Mouse (Mus musculus) layer of hippocampus, adult 8-10 months (tissue): ENCODE measurements around the gene Orai2. TPM values are rescaled to one million over a fixed set of nuclear protein-coding genes. Genes with fewer than 3 reads are reported as not detected.
A peak's percentile ranks its signal among the peaks of the same experiment; 100 is the strongest.
"Not testable (repeated sequence)": the region's sequence is repeated elsewhere in the genome, so short reads cannot be mapped to it uniquely, and the experiment has no call there.

Experiments
- DNase-seq, 2 experiments: peaks; one replicate each; pipeline ENCODE4 v3.0.0; 2022; ENCODE audit warnings: low spot score in 2 of 2
- microRNA-seq, 2 experiments: library from miRNA; unstranded; fragments of <30 nt; microRNA quantifications; one replicate each; pipeline ENCODE4 v1.2.0; 2022
- total RNA-seq, 4 experiments: library from RNA; stranded (reverse); gene quantifications; 2 replicates each; pipeline ENCODE4 v1.2.4; 2022

Gene Orai2
- total RNA-seq, 4 experiments from 2014 or later = 106 to 122 (median 118) TPM

- no peak for DNase-seq
Measured at GRCm38 (mm10) chr5:136137658-136138274, 32.7 kb downstream of the Orai2 start.

- DNase-seq = no peak
Measured at GRCm38 (mm10) chr5:136136292-136136990, 34.1 kb downstream of the Orai2 start.

- DNase-seq = peak; percentile 93 to 96
Measured at GRCm38 (mm10) chr5:136135571-136136291, 34.8 kb downstream of the Orai2 start, which contains the start of the genes Lrwd1 and Alkbh4. Lrwd1 (minus strand) TSS chr5:136136074. Alkbh4 (plus strand) TSS chr5:136136146.

- no peak for DNase-seq
Measured at GRCm38 (mm10) chr5:136122165-136122564, 48.3 kb downstream of the Orai2 start.

- DNase-seq = no peak
Measured at GRCm38 (mm10) chr5:136116784-136117112, 53.8 kb downstream of the Orai2 start.

GRCm38 (mm10) chr5:136115891-136116783, 54.4 kb downstream of the Orai2 start, which contains the start of gene Polr2j:
Polr2j (plus strand) TSS chr5:136116631.
- peak; percentile 93 to 98 for DNase-seq

GRCm38 (mm10) chr5:136113546-136113945, 57.0 kb downstream of the Orai2 start:
- DNase-seq = not testable (repeated sequence)

GRCm38 (mm10) chr5:136109042-136109441, 61.5 kb downstream of the Orai2 start:
- no peak for DNase-seq

- DNase-seq = no peak
Measured at GRCm38 (mm10) chr5:136108486-136108885, 62.0 kb downstream of the Orai2 start.

- no peak for DNase-seq
Measured at GRCm38 (mm10) chr5:136104511-136104910, 66.0 kb downstream of the Orai2 start.

- DNase-seq = peak in 1 of 2 experiments; percentile 67
Measured at GRCm38 (mm10) chr5:136102099-136102820, 68.3 kb downstream of the Orai2 start.

- no peak for DNase-seq
Measured at GRCm38 (mm10) chr5:136098536-136098935, 72.0 kb downstream of the Orai2 start.

Small RNA genes lying within 50 kb of the gene (microRNA-seq; reads per million reads assigned to microRNA genes)
- gene Mir7035 = 0 to 1.3 reads per million in 2 experiments

Other genes with a start within 250 kb of the Orai2 start
- 1,000 to 10,000 TPM; 1,040 to 1,170 (median 1,116) TPM for gene Ywhag, start 236.1 kb downstream of the Orai2 start, total RNA-seq
- 1 to 10 TPM in 2 of 4 experiments, under 1 TPM in 2; 0.76 to 1.7 (median 0.99) TPM for gene Ssc4d, start 196.2 kb downstream of the Orai2 start, total RNA-seq
- not detected for gene Zp3, start 190.6 kb downstream of the Orai2 start, total RNA-seq
- 10 to 100 TPM in 2 of 4 experiments, 1 to 10 TPM in 2; 8.3 to 11.1 (median 9.8) TPM for gene Dtx2, start 175.9 kb downstream of the Orai2 start, total RNA-seq
- gene Upk3b, start 132.2 kb downstream of the Orai2 start, total RNA-seq = not detected
- under 1 TPM in 2 of 4 experiments, not detected in 2; 0.43 to 0.63 TPM for gene Upk3bl, start 116.2 kb downstream of the Orai2 start, total RNA-seq
- 10 to 100 TPM in 1 of 4 experiments, 1 to 10 TPM in 3; 3.9 to 11.5 (median 7.7) TPM for gene Rasa4, start 86.8 kb downstream of the Orai2 start, total RNA-seq
- 10 to 100 TPM; 63.7 to 80.3 (median 70.5) TPM for gene Polr2j, start 54.1 kb downstream of the Orai2 start, total RNA-seq
- gene Lrwd1, start 34.6 kb downstream of the Orai2 start, total RNA-seq = 10 to 100 TPM; 12.4 to 17.7 (median 16.1) TPM
- 10 to 100 TPM in 1 of 4 experiments, 1 to 10 TPM in 3; 8.7 to 10.8 (median 9.6) TPM for gene Alkbh4, start 34.6 kb downstream of the Orai2 start, total RNA-seq
- 10 to 100 TPM; 28.7 to 36.2 (median 31.5) TPM for gene Prkrip1, start 28.2 kb upstream of the Orai2 start, total RNA-seq
- 1 to 10 TPM; 5.6 to 9.4 (median 7.0) TPM for gene Sh2b2, start 75.8 kb upstream of the Orai2 start, total RNA-seq